Mouse (Mus musculus): Measurements from ENCODE around the gene Prmt1. TPM values are rescaled to one million over a fixed set of nuclear protein-coding genes. Genes with fewer than 3 reads are reported as not detected.

The Prmt1 gene
- polyA plus RNA-seq, 2 experiments: 166 to 607 TPM

DNA sequence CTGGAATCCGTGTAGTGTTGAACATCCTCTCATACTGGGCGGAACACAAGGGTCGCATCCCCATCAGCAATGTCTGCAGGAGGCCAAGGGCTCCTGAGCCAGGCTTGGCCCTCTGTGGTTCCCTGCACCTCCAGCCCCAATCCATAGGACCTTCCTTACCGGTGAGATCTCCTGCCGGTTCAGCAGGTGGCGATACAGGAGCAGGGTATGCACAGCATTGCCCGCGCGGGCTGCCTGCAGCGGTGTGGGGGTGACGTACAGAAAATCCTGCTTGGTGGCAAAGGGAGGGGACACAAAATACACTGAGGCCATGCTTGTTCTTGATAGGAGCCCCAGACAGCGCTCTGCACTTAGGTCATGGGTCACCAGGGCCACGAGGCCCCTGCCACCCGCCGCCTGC lies 19.7 kb downstream of the Prmt1 start:
- Histone ChIP-seq H3K9me3 (ENCODE audit: control insufficient read depth, low read length) (no peaks in the 10 kb centered on the region), H3K9ac (ENCODE audit: low read depth, low read length, severe bottlenecking) (no peak overlapping the region), H3K27ac (replicated peaks; ENCODE audit: low read depth, low read length) (no peak overlapping the region), H3K4me1 (ENCODE audit: control insufficient read depth, insufficient read depth, low read length) (peaks cover 7% of the 10 kb centered on the region; the same call in 1 of the 2 replicates), H3K4me2 (replicated peaks; ENCODE audit: low read depth, low read length, severe bottlenecking) (no peak overlapping the region), H3K4me3 (replicated peaks; ENCODE audit: low read length) (no peak overlapping the region), H3K27me3 (ENCODE audit: control insufficient read depth, insufficient read depth, low read length) (no peaks in the 10 kb centered on the region), H3K36me3 (ENCODE audit: control insufficient read depth, insufficient read depth, low read length) (peaks cover 53% of the 10 kb centered on the region)
- no peak for DNase-seq (ENCODE audit: low spot score)
- no peak for ATAC-seq (ENCODE audit: low FRiP score, low read depth)
- WGBS: 71% methylated on average over 15 of the region's 15 CpGs
- TF ChIP-seq POLR2A (IDR thresholded peaks at IDR 0.05; ENCODE audit: borderline replicate concordance, extremely low read depth, insufficient read depth, insufficient read length): no peak

- Histone ChIP-seq H3K9me3 (ENCODE audit: control insufficient read depth, low read length) (no peaks in the 10 kb centered on the region), H3K4me3 (replicated peaks; ENCODE audit: low read length) (no peak overlapping the region), H3K27me3 (ENCODE audit: control insufficient read depth, insufficient read depth, low read length) (no peaks in the 10 kb centered on the region), H3K4me2 (replicated peaks; ENCODE audit: low read depth, low read length, severe bottlenecking) (no peak overlapping the region), H3K9ac (ENCODE audit: low read depth, low read length, severe bottlenecking) (no peak overlapping the region), H3K36me3 (ENCODE audit: control insufficient read depth, insufficient read depth, low read length) (peaks cover 59% of the 10 kb centered on the region), H3K4me1 (ENCODE audit: control insufficient read depth, insufficient read depth, low read length) (peaks cover 2% of the 10 kb centered on the region; the same call in 1 of the 2 replicates), H3K27ac (replicated peaks; ENCODE audit: low read depth, low read length) (no peak overlapping the region)
- TF ChIP-seq POLR2A (IDR thresholded peaks at IDR 0.05; ENCODE audit: borderline replicate concordance, extremely low read depth, insufficient read depth, insufficient read length): no peak
- DNase-seq (ENCODE audit: low spot score) (no peak), ATAC-seq (ENCODE audit: low FRiP score, low read depth) (no peak)
- WGBS: 74% methylated on average over 7 of the region's 7 CpGs
Measured at GRCm38 (mm10) chr7:44965975-44966374, 20.4 kb downstream of the Prmt1 start.

DNA sequence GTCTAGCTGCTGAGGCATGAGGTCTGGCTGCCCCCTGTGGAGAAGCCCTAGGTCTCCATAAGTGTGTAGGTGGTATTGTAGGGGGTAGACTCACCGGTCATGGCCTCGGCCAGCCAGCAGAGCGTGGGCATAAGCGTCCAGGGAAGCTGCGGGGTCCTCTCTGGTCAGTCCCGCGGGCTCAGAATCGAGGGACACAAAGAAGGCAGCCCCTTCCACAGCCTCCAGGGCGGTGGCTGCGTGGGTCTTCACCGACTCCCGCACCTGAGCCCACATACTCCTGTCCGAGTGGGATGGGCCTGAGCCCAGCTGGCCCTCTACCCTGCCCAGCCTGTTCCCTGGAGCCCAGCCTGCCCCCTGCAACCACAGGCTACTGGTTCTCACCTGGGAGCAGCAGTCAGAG lies 21.4 kb downstream of the Prmt1 start:
- Histone ChIP-seq H3K4me1 (ENCODE audit: control insufficient read depth, insufficient read depth, low read length) (no peaks in the 10 kb centered on the region), H3K36me3 (ENCODE audit: control insufficient read depth, insufficient read depth, low read length) (peaks cover 66% of the 10 kb centered on the region), H3K27ac (replicated peaks; ENCODE audit: low read depth, low read length) (no peak overlapping the region), H3K27me3 (ENCODE audit: control insufficient read depth, insufficient read depth, low read length) (no peaks in the 10 kb centered on the region), H3K9me3 (ENCODE audit: control insufficient read depth, low read length) (no peaks in the 10 kb centered on the region), H3K9ac (ENCODE audit: low read depth, low read length, severe bottlenecking) (no peak overlapping the region), H3K4me2 (replicated peaks; ENCODE audit: low read depth, low read length, severe bottlenecking) (no peak overlapping the region), H3K4me3 (replicated peaks; ENCODE audit: low read length) (no peak overlapping the region)
- DNase-seq (ENCODE audit: low spot score) (no peak), ATAC-seq (ENCODE audit: low FRiP score, low read depth) (no peak)
- no peak for TF ChIP-seq POLR2A (IDR thresholded peaks at IDR 0.05; ENCODE audit: borderline replicate concordance, extremely low read depth, insufficient read depth, insufficient read length)
- 97% methylated on average over 6 of the region's 13 CpGs for WGBS

DNA sequence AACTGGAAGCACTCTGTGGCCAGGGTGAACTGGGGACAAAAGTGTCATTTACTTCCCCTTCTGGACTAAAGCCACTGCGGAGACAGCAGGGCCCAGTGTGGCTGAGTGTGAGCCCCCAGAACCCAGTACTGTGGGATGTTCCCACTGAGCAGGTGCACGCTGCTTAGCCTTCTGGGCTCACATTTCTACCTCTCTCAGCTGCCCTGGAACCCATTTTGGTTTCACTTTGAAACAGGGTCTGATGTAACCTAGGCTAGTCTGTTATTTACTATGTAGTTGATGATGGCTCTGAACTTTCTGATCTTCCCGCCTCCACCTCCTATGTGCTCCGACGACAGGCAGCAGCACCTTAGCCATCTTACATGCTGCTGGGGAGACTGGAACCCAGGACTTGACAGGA lies 23.5 kb downstream of the Prmt1 start:
- no peak for DNase-seq (ENCODE audit: low spot score)
- WGBS: 87% methylated on average over 5 of the region's 5 CpGs
- no peak overlapping the region for H3K4me3 ChIP-seq (replicated peaks; ENCODE audit: low read length)
- no peaks in the 10 kb centered on the region for H3K9me3 ChIP-seq (ENCODE audit: control insufficient read depth, low read length)
- no peaks in the 10 kb centered on the region for H3K27me3 ChIP-seq (ENCODE audit: control insufficient read depth, insufficient read depth, low read length)
- H3K9ac ChIP-seq (ENCODE audit: low read depth, low read length, severe bottlenecking): no peak overlapping the region
- no peak overlapping the region for H3K27ac ChIP-seq (replicated peaks; ENCODE audit: low read depth, low read length)
- TF ChIP-seq POLR2A (IDR thresholded peaks at IDR 0.05; ENCODE audit: borderline replicate concordance, extremely low read depth, insufficient read depth, insufficient read length): no peak
- H3K36me3 ChIP-seq (ENCODE audit: control insufficient read depth, insufficient read depth, low read length): peaks cover 65% of the 10 kb centered on the region
- no peak for ATAC-seq (ENCODE audit: low FRiP score, low read depth)
- H3K4me2 ChIP-seq (replicated peaks; ENCODE audit: low read depth, low read length, severe bottlenecking): no peak overlapping the region
- no peaks in the 10 kb centered on the region for H3K4me1 ChIP-seq (ENCODE audit: control insufficient read depth, insufficient read depth, low read length)

- H3K36me3 ChIP-seq (ENCODE audit: control insufficient read depth, insufficient read depth, low read length): peaks cover 62% of the 10 kb centered on the region
- DNase-seq (ENCODE audit: low spot score): no peak
- no peaks in the 10 kb centered on the region for H3K4me1 ChIP-seq (ENCODE audit: control insufficient read depth, insufficient read depth, low read length)
- ATAC-seq (ENCODE audit: low FRiP score, low read depth): no peak
- TF ChIP-seq POLR2A (IDR thresholded peaks at IDR 0.05; ENCODE audit: borderline replicate concordance, extremely low read depth, insufficient read depth, insufficient read length): no peak
- H3K9ac ChIP-seq (ENCODE audit: low read depth, low read length, severe bottlenecking): no peak overlapping the region
- WGBS: 66% methylated on average over 8 of the region's 8 CpGs
- H3K27me3 ChIP-seq (ENCODE audit: control insufficient read depth, insufficient read depth, low read length): no peaks in the 10 kb centered on the region
- no peak overlapping the region for H3K4me3 ChIP-seq (replicated peaks; ENCODE audit: low read length)
- H3K9me3 ChIP-seq (ENCODE audit: control insufficient read depth, low read length): no peaks in the 10 kb centered on the region
- H3K27ac ChIP-seq (replicated peaks; ENCODE audit: low read depth, low read length): no peak overlapping the region
- no peak overlapping the region for H3K4me2 ChIP-seq (replicated peaks; ENCODE audit: low read depth, low read length, severe bottlenecking)
Measured at GRCm38 (mm10) chr7:44962337-44962736, 24.0 kb downstream of the Prmt1 start.

GRCm38 (mm10) chr7:44960512-44960910 lies 25.9 kb downstream of the Prmt1 start:
- H3K27me3 ChIP-seq (ENCODE audit: control insufficient read depth, insufficient read depth, low read length): no peaks in the 10 kb centered on the region
- no peak overlapping the region for H3K4me3 ChIP-seq (replicated peaks; ENCODE audit: low read length)
- DNase-seq (ENCODE audit: low spot score) (no peak), ATAC-seq (ENCODE audit: low FRiP score, low read depth) (no peak)
- no peaks in the 10 kb centered on the region for H3K9me3 ChIP-seq (ENCODE audit: control insufficient read depth, low read length)
- no peak for TF ChIP-seq POLR2A (IDR thresholded peaks at IDR 0.05; ENCODE audit: borderline replicate concordance, extremely low read depth, insufficient read depth, insufficient read length)
- WGBS: 86% methylated on average over 13 of the region's 13 CpGs
- H3K4me1 ChIP-seq (ENCODE audit: control insufficient read depth, insufficient read depth, low read length): no peaks in the 10 kb centered on the region
- peaks cover 47% of the 10 kb centered on the region for H3K36me3 ChIP-seq (ENCODE audit: control insufficient read depth, insufficient read depth, low read length)
- no peak overlapping the region for H3K4me2 ChIP-seq (replicated peaks; ENCODE audit: low read depth, low read length, severe bottlenecking)
- H3K9ac ChIP-seq (ENCODE audit: low read depth, low read length, severe bottlenecking): no peak overlapping the region
- H3K27ac ChIP-seq (replicated peaks; ENCODE audit: low read depth, low read length): no peak overlapping the region
